Mouse (Mus musculus) liver, embryonic 14 days (tissue): ENCODE results near the gene Entpd8. TPM values are rescaled to one million over a fixed set of nuclear protein-coding genes. Genes with fewer than 3 reads are reported as not detected.

ENCODE experiments used
- polyA plus RNA-seq: library from polyadenylated mRNA; depleted of rRNA; stranded (reverse); fragments of >200 nt; gene quantifications from 2 replicates; pipeline ENCODE4 v1.2.3, GENCODE M21; 2012; rRNA removed

Entpd8 gene
- 4.1 and 5.2 TPM in 2 replicates for polyA plus RNA-seq

GRCm38 (mm10) chr2:25080076-25080475, at the start of gene Entpd8:
Gene Entpd8, plus strand, starts transcription at chr2:25080304.

GRCm38 (mm10) chr2:25054221-25055067, 25.7 kb upstream of the Entpd8 start, which contains the start of gene Nsmf:
Gene Nsmf, plus strand, starts transcription at chr2:25054355.

GRCm38 (mm10) chr2:25095109-25095850, 15.2 kb downstream of the Entpd8 start, which contains the start of gene Noxa1:
Gene Noxa1, minus strand, starts transcription at chr2:25095149.

Other genes starting within 250 kb of the Entpd8 start
- gene Ehmt1, start 160.7 kb upstream of the Entpd8 start, polyA plus RNA-seq, result 13.7 and 15.8 TPM in 2 replicates
- gene Arrdc1, start 145.1 kb upstream of the Entpd8 start, polyA plus RNA-seq, result 16.4 and 20.4 TPM in 2 replicates
- 16.2 and 18.4 TPM in 2 replicates for gene Zmynd19, start 130.5 kb upstream of the Entpd8 start, polyA plus RNA-seq
- gene Dph7, start 117.9 kb upstream of the Entpd8 start, polyA plus RNA-seq, result 8.5 TPM in 2 replicates
- gene Mrpl41, start 105.2 kb upstream of the Entpd8 start, polyA plus RNA-seq, result 49.6 and 55.1 TPM in 2 replicates
- gene Pnpla7, start 104.3 kb upstream of the Entpd8 start, polyA plus RNA-seq, result 9.3 and 10.1 TPM in 2 replicates
- 9.4 and 9.6 TPM in 2 replicates for gene Nsmf, start 25.9 kb upstream of the Entpd8 start, polyA plus RNA-seq
- 1.2 and 1.5 TPM in 2 replicates for gene Noxa1, start 14.8 kb downstream of the Entpd8 start, polyA plus RNA-seq
- 3.4 and 4.2 TPM in 2 replicates for gene Nrarp, start 100.5 kb downstream of the Entpd8 start, polyA plus RNA-seq
- 2.9 and 4.0 TPM in 2 replicates for gene Tor4a, start 116.6 kb downstream of the Entpd8 start, polyA plus RNA-seq
- gene Nelfb, start 131.2 kb downstream of the Entpd8 start, polyA plus RNA-seq, result 16.1 and 18.8 TPM in 2 replicates
- not detected in 2 replicates for gene Stpg3, start 134.3 kb downstream of the Entpd8 start, polyA plus RNA-seq
- 0.03 and 1.2 TPM in 2 replicates for gene Fam166a, start 138.4 kb downstream of the Entpd8 start, polyA plus RNA-seq
- 658 and 704 TPM in 2 replicates for gene Tubb4b, start 144.4 kb downstream of the Entpd8 start, polyA plus RNA-seq
- gene Slc34a3, start 154.1 kb downstream of the Entpd8 start, polyA plus RNA-seq, result not detected in 2 replicates
- gene Rnf224, start 156.5 kb downstream of the Entpd8 start, polyA plus RNA-seq, result 0.02 TPM in 1 of 2 replicates, not detected in the other
- 0.60 and 0.69 TPM in 2 replicates for gene Rnf208, start 162.0 kb downstream of the Entpd8 start, polyA plus RNA-seq
- not detected in 2 replicates for gene Cysrt1, start 162.1 kb downstream of the Entpd8 start, polyA plus RNA-seq
- gene AL732309.1, start 166.6 kb downstream of the Entpd8 start, polyA plus RNA-seq, result 4.7 and 5.3 TPM in 2 replicates
- gene Tmem203, start 175.1 kb downstream of the Entpd8 start, polyA plus RNA-seq, result 6.5 and 7.9 TPM in 2 replicates
- gene Tprn, start 182.3 kb downstream of the Entpd8 start, polyA plus RNA-seq, result 2.0 and 3.1 TPM in 2 replicates
- gene Ssna1, start 192.1 kb downstream of the Entpd8 start, polyA plus RNA-seq, result 70.9 and 83.9 TPM in 2 replicates
- 21.4 and 24.9 TPM in 2 replicates for gene Anapc2, start 192.2 kb downstream of the Entpd8 start, polyA plus RNA-seq
- gene Tmem210, start 207.8 kb downstream of the Entpd8 start, polyA plus RNA-seq, result not detected in 2 replicates
- 0.02 TPM in 1 of 2 replicates, not detected in the other for gene Lrrc26, start 209.6 kb downstream of the Entpd8 start, polyA plus RNA-seq
- gene Grin1, start 238.9 kb downstream of the Entpd8 start, polyA plus RNA-seq, result 0.02 and 0.03 TPM in 2 replicates